Mouse (Mus musculus) spleen, adult 18-20 months (tissue): ENCODE data around the gene Slc15a1.

ENCODE experiments used
- DNase-seq, 2 experiments: peaks; one replicate each; pipeline ENCODE4 v3.0.0; 2022; ENCODE audit warnings: mixed read lengths in 2 of 2

Slc15a1 gene

DNA sequence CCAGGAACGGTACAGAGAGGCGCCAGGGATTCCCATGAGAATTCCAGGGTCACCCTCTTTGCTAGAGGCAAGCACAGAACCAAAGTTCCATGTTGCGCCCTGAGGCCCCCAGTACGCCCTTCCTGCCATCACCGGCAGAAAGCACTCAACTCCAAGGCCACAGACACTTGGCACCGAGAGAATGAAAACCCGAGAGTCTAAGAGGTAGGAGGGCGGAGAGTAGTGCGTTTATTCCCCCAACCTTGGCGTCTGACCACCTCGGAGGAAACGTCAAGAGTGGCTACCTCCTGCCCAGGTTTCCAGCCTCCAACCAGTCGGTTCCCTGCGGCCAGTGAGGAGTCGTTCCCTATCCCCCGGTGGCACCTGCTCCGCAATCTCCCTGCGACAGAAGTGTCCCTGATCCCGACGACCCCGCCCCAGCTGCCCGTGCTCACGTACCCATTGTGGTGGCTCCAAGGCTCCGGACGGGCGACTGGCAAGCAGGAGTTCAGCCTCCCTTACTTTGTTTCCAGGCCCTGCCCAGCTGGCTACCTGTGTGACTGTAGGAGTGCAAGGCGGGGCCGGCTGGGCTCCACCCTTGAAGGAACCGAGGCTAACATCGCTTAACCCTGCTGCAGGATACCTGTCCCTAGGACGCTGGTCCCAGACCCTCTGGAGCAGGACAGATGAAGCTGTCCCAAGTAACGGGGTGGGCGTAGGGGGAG, at the start of gene Slc15a1:
TSS of gene Slc15a1 (minus strand) at position 472 of the 704 bp plus-strand sequence.
- no peak for DNase-seq

DNA sequence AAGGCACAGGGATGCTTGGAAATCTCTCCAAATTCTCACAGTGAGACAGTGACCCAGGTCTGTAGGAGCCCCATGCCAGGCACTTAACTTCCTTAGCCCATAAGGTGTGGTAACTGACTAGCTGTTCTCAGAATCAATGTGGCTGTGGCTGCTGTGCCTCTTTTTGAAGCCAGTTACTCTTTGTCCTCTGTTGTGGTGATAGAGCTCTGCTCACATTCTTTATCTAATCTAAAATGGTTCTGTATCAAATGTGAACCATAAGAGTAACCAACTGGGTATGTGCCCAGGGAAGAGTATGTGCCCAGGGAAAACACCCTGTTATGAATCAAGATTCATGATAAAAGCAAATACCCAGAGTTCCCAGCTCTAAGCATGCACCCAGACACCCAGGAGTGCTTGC, 48.7 kb upstream of the Slc15a1 start:
- no peak for DNase-seq

DNA sequence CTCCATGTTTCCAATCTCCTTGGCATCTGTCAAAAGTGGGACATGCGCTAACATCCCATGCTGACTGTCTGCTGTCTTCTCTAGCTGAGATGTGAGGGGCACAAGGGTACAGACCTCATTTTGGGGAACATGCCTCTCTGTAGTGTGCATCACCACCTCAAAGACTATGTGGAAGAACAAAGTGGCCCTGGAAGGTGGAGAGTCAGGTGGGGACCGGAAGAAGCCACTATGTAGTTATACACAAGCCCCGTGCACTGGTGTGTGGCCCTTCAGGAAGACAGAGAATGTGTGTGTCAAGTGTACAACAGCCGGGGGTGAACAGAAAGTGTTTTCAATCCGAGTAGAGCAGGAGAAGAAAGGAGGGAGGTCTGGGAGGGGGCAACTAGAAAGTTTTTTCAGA, 47.5 kb upstream of the Slc15a1 start:
- DNase-seq, result no peak

DNA sequence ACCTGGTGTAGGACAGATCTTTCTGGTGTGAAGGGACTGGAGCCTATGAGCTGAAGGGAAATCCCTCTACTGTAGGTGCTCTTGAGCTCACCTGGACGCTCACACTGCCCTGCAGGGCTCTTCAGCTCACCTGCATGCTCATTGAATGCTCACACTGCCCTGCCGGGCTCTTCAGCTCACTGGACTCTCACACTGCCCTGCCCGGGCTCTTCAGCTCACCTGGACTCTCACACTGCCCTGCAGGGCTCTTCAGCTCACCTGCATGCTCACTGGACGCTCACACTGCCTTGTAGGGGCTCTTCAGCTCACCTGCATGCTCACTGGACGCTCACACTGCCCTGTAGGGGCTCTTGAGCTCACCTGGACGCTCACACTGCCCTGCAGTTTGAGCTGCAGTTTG, 44.8 kb upstream of the Slc15a1 start:
- DNase-seq, result no peak

DNA sequence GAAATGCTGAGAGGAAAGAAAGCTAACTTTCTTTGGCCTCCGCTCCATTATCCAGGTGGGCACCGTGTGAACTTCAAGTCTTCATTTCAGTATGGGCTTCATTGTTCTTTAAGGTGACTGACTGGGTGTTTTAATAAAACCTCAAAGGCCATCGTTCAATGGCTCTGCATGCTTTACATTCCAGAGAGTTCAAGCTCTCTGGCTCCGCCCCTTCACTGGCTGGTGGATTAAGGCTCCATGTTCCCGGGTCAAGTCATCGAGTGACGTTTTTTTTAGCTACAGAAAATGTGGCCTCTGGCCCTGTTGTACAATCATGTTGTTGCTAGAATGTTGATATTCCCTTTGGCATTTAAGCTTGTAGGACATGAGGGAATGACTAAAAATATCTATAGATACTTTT, 42.7 kb upstream of the Slc15a1 start:
- DNase-seq, result no peak

DNA sequence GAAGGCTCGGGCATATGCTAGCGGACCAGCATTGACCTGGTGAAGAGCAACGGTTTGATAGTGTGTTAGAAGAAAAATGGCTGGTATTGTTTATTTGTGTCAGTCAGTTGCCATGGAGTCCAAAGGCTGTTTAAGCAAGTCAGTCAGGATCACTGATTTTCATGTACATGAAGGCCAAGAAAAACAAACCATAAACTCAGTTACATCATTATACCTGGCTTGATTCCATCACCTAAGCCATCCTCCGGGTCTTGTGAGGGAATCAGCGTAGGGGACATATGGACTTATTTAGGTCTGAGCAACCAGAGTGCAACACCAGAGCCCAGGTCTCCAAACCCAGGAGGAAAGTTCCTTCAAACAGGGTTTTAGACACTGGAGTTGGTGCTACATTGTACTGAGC, 41.6 kb upstream of the Slc15a1 start:
- DNase-seq, result no peak

DNA sequence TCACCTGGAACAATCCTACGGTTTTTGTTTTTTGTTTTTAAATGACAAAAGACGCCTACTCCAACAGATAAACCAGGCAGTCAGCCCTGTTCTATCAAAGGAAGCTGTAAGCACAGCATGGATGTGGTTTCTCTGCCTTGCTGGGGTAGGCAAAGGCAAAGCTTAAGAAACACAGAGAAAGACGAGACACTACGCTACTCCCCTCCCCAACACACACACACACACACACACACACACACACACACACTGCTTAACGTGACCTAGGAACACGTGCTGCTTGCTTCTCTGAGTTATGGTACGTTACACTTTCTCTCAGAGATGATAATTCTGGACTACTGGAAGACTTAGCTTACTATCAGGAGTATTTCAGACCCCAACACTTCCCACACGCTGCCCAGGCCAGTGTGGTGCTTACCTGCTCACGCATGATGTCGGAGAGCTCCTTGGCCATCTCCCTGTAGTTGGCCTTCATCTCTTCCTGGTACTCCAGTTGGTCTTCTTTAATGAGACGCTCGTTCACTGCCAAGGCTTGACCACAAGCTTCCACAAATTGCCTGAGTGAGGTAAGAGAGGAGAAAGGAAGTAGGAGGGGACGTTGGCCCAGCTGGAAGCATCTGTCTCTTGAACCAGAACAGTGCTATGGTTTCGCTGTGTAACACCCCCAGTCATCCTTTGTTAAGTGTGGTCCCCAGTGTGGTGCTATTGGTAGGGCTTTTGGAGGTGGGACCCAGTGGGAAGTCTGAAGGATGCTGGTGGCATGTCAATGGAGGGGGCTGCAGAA, 40.7 kb upstream of the Slc15a1 start:
- no peak for DNase-seq

DNA sequence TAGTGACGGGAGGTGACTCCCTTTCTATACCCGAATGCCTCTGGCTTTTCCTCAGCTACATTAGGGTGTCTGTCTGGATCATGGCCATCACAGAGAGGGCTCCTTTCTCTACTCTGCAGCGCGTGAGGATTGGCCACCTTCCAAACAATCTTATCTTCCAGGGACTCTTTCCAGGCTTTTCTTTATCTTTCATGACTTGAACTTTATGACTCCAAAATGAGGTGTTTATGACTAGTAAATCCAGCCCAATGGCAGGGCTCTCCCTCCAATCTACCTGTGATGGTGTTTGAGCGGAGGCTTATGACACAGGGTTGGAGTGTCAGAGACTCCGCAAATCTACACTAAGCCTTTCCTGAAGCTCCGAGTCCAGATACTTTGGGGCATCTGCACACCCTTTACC, 36.2 kb upstream of the Slc15a1 start:
- no peak for DNase-seq

DNA sequence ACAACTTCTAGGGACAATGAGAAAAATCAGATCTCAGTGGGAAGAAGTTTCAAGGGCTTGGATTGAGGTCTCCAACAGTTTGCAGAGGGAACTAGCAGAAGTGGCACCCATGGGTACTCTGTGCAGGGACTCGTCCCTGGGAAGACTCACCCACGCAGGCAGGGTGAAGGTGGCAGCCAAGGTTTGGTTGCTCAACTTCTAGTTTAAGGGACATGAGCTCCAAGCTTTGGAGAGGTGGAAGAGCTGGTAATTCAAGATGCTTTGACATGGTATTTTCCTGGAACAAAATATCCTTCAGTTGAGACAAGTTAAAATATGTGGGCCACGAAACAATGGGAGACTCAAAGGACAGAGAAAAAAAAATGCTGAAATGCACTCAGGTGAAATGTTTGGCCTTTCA, 29.4 kb upstream of the Slc15a1 start:
- no peak for DNase-seq

DNA sequence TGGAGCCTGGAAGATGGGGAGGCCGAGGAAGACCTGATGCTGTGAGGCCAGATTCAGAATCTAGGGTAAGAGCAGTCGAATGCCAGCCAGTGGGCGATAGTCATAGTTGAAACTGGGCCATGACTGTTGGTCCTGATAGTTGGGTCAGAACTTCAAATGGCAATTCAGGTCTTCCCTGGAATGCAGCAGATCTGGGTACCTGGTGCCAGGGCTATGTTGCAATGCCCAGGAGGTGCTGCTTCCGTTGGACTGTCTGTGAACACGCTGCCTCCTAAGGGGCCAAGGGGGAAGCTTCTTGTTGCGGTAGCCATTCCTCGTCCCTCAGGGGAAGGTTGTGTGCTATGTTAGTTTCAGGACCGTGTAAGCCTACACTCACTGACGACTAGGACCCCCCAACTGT, 25.8 kb upstream of the Slc15a1 start:
- DNase-seq, result no peak

DNA sequence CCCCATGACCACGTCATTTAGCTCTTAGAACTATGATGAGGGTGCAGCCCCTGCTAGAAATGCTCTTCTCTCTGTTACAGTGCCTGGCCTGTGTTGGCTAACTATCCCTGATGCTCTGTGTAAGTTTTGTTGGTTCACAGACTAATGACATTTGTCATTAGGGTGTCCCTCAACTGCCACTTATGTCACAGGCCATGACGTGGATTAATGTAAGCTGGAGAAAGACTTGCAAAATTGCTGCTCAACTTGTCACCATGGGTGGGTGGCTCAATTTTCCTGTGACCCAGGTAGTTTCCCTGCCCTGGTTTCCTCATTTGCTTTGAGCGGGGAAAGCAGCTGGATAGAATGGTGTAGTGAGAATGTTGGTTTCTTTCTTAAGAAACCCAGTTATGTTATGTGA, 22.8 kb upstream of the Slc15a1 start:
- DNase-seq, result no peak

DNA sequence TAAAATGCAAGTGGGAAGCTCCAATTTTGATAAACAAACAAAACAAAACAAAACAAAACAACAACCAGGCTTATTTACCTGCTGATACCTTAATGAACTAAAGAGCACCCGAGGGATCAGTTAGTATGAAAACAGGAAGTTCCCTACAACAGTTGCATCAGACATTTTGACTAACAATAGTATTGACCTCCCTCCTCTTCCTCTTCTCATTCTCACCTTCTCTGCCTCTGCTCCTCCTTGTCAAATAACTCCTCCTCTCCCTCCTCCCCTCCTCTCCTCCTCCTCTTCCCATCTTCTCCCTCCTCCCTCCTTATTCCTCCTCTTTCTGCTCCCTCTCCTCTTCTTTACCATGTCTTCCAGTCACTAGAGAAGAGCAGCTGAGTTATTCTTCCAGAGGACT, 22.1 kb upstream of the Slc15a1 start:
- no peak for DNase-seq

DNA sequence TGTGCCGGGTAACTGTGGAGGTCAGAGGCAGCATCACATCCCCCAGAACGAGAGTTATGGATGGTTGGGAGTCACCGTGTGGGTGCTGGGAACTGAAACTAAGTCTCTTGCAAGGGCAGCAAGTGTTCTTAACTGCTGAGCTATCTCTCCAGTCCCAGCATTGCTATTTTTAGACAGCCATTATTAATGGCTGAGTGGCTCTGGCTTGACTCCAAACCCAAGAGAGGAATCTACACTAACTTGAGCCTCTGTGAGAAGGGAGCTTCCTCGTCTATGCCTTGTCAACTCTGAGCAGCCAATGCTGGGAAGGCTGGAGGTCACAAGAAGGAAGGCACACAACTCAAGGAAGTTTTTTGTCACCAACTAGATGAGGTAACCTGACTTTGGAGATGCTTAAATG, 16.7 kb upstream of the Slc15a1 start:
- DNase-seq, result no peak

DNA sequence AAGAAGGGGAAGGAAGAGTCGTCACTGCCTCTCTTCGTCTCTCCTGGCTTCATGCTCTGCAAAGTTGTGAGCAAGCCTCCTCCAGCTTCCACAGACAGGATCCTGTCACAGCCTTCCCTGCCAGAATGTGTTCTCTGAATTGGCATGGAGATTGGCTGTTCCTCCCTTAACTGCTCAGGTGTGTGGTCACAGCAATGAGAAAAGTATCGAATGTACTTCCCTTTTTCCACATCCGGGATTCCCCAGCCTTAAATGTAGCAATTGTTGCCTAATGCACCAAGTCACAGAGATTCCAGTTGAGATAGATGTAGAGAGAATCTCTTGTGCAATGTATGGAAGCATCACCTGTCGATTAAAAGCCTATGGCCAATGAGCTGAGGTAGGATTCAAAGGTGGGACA, 11.8 kb upstream of the Slc15a1 start:
- no peak for DNase-seq

DNA sequence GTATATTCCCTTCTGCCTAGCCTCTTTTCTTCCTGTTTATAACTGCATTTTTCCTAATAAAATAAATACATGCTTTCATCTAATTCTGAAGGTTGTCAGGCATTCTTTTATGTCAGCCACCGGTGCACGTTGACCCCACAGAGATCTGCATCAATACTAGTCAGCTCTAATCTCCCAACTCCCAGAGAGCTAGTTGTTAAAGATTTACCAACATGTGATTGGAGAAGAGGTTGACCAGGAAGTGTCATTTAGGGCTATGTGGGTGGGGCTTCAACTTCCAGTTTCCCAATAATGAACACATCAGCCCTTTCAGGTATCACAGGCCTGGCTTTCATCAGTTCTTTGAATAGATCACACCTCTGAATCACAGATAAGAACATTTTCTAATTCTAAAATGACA, 3.9 kb upstream of the Slc15a1 start:
- DNase-seq, result no peak

DNA sequence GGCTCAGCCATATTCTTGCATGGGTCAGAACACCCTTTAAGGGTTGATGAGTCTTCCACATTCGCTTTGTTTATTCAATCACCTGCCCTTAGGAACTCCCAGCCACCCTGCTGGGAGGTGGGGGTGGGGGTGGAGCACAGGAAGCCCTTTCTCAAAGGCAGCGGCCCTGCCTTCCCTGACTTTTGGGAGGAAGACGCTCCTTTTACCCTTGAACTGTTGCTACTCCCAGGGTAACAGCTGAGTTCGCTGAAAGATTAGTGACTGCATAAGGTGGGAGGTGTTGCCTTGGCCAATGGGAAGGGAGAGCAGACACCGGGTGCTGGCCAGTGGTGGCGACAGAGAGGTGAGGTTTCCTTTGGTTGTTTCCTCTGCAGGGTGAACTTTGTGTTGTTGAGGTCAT, 1.3 kb upstream of the Slc15a1 start:
- no peak for DNase-seq

DNA sequence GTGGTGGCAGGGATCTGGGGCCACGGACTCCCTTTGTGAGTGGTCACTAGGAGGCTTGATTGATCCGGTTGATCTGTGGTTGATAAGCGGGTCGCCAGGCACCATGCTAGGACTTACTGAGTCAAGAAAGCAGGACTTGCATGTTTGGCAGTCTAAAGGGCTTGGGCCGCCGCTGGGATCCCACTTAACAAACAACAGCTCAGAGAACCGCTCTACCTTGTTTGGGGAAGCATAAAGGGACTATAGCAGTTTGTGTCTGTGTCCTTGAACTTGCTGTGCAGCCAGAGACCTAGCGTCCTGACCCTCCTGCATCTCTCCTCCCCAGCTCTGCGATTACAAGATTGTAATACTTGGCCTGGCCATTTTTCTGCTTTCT, 421 bp upstream of the Slc15a1 start:
- DNase-seq, result no peak

DNA sequence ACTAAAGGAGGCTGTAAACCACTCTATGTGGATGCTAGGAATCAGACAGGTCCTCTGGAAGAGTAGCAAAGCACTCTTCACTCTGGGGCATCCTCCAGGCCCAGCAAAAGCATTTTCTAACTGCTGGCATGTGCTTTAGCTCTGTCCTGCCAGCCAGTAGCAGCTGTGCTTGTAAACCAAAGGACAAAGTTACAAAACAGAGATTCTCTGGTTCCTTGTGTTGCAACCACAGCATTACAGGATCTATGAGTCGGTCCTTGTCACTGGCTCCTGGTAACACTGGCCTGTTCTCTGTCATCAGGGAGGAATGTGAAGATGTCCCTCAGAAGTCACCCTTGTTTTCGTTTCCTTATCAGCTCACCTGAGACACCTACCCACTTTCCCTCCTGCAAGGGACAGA, 4.5 kb downstream of the Slc15a1 start:
- DNase-seq, result no peak

DNA sequence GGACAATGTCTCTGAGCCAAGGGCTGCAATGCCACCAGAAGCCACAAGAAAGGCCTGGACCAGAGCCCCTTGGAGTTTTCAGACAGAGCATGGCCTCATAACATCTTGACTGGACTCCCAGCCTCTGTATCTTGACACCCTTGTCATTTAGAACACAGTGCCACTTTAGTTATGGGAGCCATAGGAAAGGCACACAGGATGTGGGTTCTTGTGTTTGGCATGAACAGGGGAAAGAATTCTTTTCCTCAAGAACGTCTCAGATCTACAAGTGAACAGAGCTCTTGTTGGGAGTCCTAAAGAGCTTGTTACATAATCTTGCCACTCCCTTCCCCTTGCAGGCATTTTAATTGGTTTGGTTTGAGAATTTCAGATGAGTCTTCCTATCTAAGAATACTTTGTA, 5.3 kb downstream of the Slc15a1 start:
- no peak for DNase-seq

DNA sequence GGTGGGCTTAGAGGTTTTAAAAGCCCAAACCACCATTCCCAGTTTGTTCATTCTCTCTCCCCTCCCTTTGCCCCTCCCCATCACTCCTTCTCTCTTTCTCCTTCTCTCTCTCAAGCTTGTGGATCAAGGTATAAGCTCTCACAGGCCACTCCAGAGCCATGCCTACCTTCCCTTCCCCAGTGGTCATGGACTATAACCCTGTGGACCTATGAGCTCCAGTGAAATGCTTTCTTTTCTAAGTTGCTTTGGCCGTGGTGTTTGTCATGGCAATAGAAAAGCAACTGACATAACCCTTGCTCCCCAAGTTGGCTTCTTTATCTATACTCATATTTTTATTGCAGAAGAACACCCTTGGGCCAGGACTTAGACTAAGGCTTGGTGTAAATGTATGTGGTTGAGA, 7.3 kb downstream of the Slc15a1 start:
- DNase-seq, result no peak

DNA sequence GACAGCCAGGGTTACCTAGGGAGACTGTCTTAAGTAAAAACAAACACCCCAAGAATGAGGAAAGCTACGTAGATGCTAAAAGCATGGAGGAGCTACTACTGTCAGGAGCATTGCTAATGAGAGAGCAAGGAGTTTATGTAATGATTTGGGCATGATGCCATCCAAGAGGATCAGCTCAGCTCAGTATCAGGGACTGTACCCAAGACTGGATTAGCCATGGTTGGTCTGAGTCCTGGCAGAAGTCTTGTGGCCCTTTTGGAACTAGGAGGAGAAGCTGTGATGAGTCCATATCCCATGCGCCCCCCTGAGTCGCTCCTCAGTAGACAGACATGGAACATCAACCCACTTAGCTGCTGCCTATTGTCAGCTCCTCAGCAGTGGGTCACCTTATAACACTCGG, 9.3 kb downstream of the Slc15a1 start:
- DNase-seq, result no peak

DNA sequence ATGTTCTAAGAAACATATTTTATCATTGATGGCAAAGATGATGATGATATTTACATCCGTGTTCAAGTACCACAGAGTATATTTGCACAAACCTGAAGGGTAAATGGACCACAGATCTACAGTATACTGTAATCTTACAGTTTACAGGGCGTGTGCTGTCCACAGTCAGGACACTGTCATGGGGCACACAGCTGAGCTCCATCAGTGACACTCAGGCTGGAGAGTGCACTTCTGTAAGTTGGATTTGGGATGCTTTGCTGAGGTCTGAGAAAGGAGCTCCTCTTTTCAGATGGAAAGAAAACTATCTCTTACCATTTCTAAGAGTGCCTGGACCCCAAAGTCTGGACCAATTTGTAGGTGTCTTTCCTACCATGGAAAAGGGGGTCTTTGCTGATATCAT, 9.9 kb downstream of the Slc15a1 start:
- no peak for DNase-seq

DNA sequence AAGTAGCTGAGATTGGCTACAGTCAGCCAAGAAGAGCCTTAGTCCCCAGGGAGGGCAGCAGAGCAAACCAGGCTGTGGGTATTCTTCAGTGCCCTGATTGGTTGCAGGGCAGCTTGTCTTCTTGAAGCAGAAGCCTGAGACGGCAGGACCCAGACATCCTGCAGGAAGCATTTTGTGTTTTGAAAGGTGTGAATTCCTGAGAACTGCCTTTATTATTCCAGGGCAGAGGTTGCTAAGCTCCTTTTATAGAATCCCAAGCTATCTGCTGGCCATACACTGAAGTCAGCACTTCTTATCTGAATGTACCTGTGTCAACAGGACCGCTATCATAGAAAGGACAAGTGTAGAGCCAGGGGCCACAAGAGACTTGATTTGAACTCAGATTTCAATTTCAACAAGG, 10.8 kb downstream of the Slc15a1 start:
- no peak for DNase-seq

DNA sequence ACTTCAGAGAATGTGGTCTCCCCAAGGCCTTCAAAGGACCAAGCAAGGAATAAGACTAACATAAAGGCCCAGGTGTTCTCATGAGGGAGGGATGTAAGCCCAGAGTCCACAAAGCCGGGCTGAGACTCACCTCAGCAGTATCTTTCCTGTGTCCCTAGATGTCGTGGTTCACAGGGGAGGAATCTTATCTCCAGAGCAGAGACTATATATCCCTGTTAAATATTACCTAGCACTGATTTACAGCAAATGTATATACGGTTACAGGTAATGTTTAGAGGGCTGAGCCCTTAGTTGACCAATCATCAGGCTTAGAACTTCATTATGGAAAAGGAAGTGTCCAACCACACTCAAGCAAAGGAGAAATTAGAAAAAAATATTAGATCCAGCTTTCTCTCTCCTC, 11.3 kb downstream of the Slc15a1 start:
- no peak for DNase-seq

DNA sequence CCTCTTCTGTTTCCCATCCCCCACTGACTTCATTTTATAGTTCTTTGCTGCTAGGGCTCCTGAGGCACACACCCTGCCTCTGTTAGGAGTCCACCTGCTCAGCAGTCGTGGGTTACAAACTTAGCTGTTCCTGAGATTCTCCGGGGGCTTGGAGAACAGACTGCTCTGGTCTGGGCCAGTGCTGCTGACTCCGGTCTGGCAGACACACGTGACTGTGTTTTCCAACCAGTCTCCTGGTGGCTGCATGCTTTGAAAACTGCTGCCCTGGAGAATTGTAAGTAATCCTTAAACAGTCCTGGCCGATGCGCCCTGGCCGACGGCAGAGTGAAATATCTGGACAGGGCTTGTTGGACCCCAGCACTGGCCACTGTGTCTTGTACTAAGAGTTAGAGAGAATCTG, 12.7 kb downstream of the Slc15a1 start:
- DNase-seq, result no peak
